Mouse (Mus musculus) liver, embryonic 14.5 days (tissue): ENCODE data around the gene Ormdl2.

Experiments used
- CTCF ChIP-seq: IDR thresholded peaks from 2 replicates; pipeline ENCODE4 v1.5.1; 2016; ENCODE audit warnings: antibody characterized with exemption, low read depth, control low read depth
- EP300 ChIP-seq: IDR thresholded peaks from 2 replicates; pipeline ENCODE4 v1.6.1; 2016; ENCODE audit warnings: antibody characterized with exemption, low read depth

GRCm38 (mm10) chr10:128820217-128820616 is 1.2 kb downstream of the Ormdl2 start:
- TF ChIP-seq CTCF (no peak), EP300 (no peak)
